Mouse (Mus musculus): ENCODE measurements around the gene Gm17545. TPM values are rescaled to one million over a fixed set of nuclear protein-coding genes. Genes with fewer than 3 reads are reported as not detected.
A peak's percentile ranks its signal among the peaks of the same experiment; 100 is the strongest.
"Not testable (repeated sequence)": the region's sequence is repeated elsewhere in the genome, so short reads cannot be mapped to it uniquely, and the experiment has no call there.

Gm17545 gene
- polyA plus RNA-seq (2017; shearing (Covaris generic)) = not detected

GRCm38 (mm10) chr9:22453990-22454389 lies at the start of gene Gm17545:
Gene Gm17545 (plus strand): TSS chr9:22454290.
- not testable (repeated sequence) for ATAC-seq

- ATAC-seq = no peak
Measured at GRCm38 (mm10) chr9:22405414-22405813, 48.7 kb upstream of the Gm17545 start.

GRCm38 (mm10) chr9:22407633-22408032 lies 46.5 kb upstream of the Gm17545 start:
- ATAC-seq = not testable (repeated sequence)

- not testable (repeated sequence) for ATAC-seq
Measured at GRCm38 (mm10) chr9:22408344-22408743, 45.7 kb upstream of the Gm17545 start.

- ATAC-seq = no peak
Measured at GRCm38 (mm10) chr9:22409501-22409900, 44.6 kb upstream of the Gm17545 start.

GRCm38 (mm10) chr9:22411002-22411857 lies 42.9 kb upstream of the Gm17545 start, which contains the start of gene 9530077C05Rik:
Gene 9530077C05Rik (plus strand): TSS chr9:22411513.
- peak; percentile 100 for ATAC-seq

GRCm38 (mm10) chr9:22416187-22416586 lies 37.9 kb upstream of the Gm17545 start:
- no peak for ATAC-seq

GRCm38 (mm10) chr9:22417547-22417946 lies 36.5 kb upstream of the Gm17545 start:
- ATAC-seq = no peak

GRCm38 (mm10) chr9:22419877-22420276 lies 34.2 kb upstream of the Gm17545 start:
- no peak for ATAC-seq

GRCm38 (mm10) chr9:22420491-22420890 lies 33.6 kb upstream of the Gm17545 start:
- ATAC-seq = no peak

- ATAC-seq = no peak
Measured at GRCm38 (mm10) chr9:22422559-22422958, 31.5 kb upstream of the Gm17545 start.

- no peak for ATAC-seq
Measured at GRCm38 (mm10) chr9:22423507-22423906, 30.6 kb upstream of the Gm17545 start.

- ATAC-seq = no peak
Measured at GRCm38 (mm10) chr9:22424196-22424595, 29.9 kb upstream of the Gm17545 start.

GRCm38 (mm10) chr9:22424719-22425118 lies 29.4 kb upstream of the Gm17545 start:
- ATAC-seq = no peak

GRCm38 (mm10) chr9:22428028-22428665 lies 25.9 kb upstream of the Gm17545 start:
- no peak for ATAC-seq

- ATAC-seq = no peak
Measured at GRCm38 (mm10) chr9:22428666-22429410, 25.3 kb upstream of the Gm17545 start.

GRCm38 (mm10) chr9:22429533-22430241 lies 24.4 kb upstream of the Gm17545 start:
- peak; percentile 58 for ATAC-seq

- ATAC-seq = no peak
Measured at GRCm38 (mm10) chr9:22430315-22430840, 23.7 kb upstream of the Gm17545 start.

GRCm38 (mm10) chr9:22433221-22433620 lies 20.9 kb upstream of the Gm17545 start:
- ATAC-seq = no peak

- no peak for ATAC-seq
Measured at GRCm38 (mm10) chr9:22434101-22434500, 20.0 kb upstream of the Gm17545 start.

GRCm38 (mm10) chr9:22438826-22439225 lies 15.3 kb upstream of the Gm17545 start:
- no peak for ATAC-seq

- ATAC-seq = no peak
Measured at GRCm38 (mm10) chr9:22443157-22443556, 10.9 kb upstream of the Gm17545 start.

Measured in CD4-positive, CD25-positive, alpha-beta regulatory T cell, adult 4 months (primary cell).